Mouse (Mus musculus): ENCODE results near the gene Tas2r115.

- no peak for TF ChIP-seq NRF1 (IDR thresholded peaks at IDR 0.05; ENCODE audit: low read depth, low read length)
- no peak for TF ChIP-seq CTCF (conservative IDR thresholded peaks at IDR 0.05 in 1 of 2, IDR thresholded peaks at IDR 0.05 in 1 of 2; ENCODE audit: low read depth in 2 of 2, low read length in 2 of 2)
These were observed 40.2 kb upstream of the Tas2r115 start, which contains the start of gene Tas2r136 for GRCm38 (mm10) chr6:132778062-132778461.

All from CH12.LX (cell line).